Mouse (Mus musculus): Measurements from ENCODE around the gene Scn4a. TPM values are rescaled to one million over a fixed set of nuclear protein-coding genes. Genes with fewer than 3 reads are reported as not detected.
A peak's percentile ranks its signal among the peaks of the same experiment; 100 is the strongest.

The Scn4a gene
- polyA plus RNA-seq, 1 experiment from 2014 or later: 0.23 TPM

DNA sequence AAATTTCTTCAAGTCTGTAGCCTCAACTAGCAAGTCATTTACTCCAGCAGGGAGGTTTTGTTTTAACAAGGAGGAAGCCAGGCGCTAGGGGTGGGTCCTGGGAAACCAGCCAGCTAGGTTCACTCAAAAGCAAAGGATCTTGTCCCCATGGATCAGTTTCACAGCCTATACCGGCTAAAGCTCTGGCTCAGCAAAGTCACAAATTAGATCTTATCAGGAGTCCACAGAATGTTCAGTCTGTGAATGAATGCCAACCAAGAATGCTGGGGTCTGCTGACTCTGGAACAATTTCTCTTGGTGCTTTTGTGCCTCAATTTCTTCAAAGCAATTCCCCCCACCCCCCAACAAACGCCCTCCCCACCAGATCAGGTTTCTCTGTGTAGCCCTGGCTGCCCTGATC, 36.5 kb upstream of the Scn4a start:
- no peak overlapping the region for H3K4me3 ChIP-seq (ENCODE audit: low read depth, low read length)
- no peaks in the 10 kb centered on the region for H3K27me3 ChIP-seq (ENCODE audit: control insufficient read depth, insufficient read depth, low read length)
- DNase-seq (ENCODE audit: low spot score) (no peak), ATAC-seq (ENCODE audit: insufficient number of reproducible peaks, low FRiP score, low TSS enrichment, low read depth) (no peak)
- no peaks in the 10 kb centered on the region for H3K9me3 ChIP-seq (ENCODE audit: control insufficient read depth, low read length)
- H3K4me2 ChIP-seq (ENCODE audit: low read depth, severe bottlenecking): no peak overlapping the region
- no peak overlapping the region for H3K27ac ChIP-seq (replicated peaks; ENCODE audit: low read depth, low read length)
- H3K4me1 ChIP-seq (ENCODE audit: control insufficient read depth, insufficient read depth, low read length): no peaks in the 10 kb centered on the region
- WGBS: 33% methylated on average over 3 of the region's 3 CpGs
- H3K36me3 ChIP-seq (ENCODE audit: control insufficient read depth, insufficient read depth, low read length): no peaks in the 10 kb centered on the region
- no peak overlapping the region for H3K9ac ChIP-seq (ENCODE audit: low read length)

GRCm38 (mm10) chr11:106387791-106388216, 34.7 kb upstream of the Scn4a start, which contains the start of gene Icam2:
Gene Icam2 (minus strand): TSS chr11:106388075.
- H3K36me3 ChIP-seq (ENCODE audit: control insufficient read depth, insufficient read depth, low read length): no peaks in the 10 kb centered on the region
- H3K9me3 ChIP-seq (ENCODE audit: control insufficient read depth, low read length): no peaks in the 10 kb centered on the region
- ATAC-seq (ENCODE audit: insufficient number of reproducible peaks, low FRiP score, low TSS enrichment, low read depth) (no peak), DNase-seq (ENCODE audit: low spot score) (no peak)
- H3K27ac ChIP-seq (replicated peaks; ENCODE audit: low read depth, low read length): no peak within 1 kb of the TSS
- no peaks in the 10 kb centered on the region for H3K27me3 ChIP-seq (ENCODE audit: control insufficient read depth, insufficient read depth, low read length)
- no peak within 1 kb of the TSS for H3K4me2 ChIP-seq (ENCODE audit: low read depth, severe bottlenecking)
- no peak within 1 kb of the TSS for H3K4me3 ChIP-seq (ENCODE audit: low read depth, low read length)
- H3K9ac ChIP-seq (ENCODE audit: low read length): no peak within 1 kb of the TSS
- no peaks in the 10 kb centered on the region for H3K4me1 ChIP-seq (ENCODE audit: control insufficient read depth, insufficient read depth, low read length)
- WGBS: 81% methylated on average over 6 of the region's 6 CpGs

GRCm38 (mm10) chr11:106387020-106387419, 33.9 kb upstream of the Scn4a start:
- ATAC-seq (ENCODE audit: insufficient number of reproducible peaks, low FRiP score, low TSS enrichment, low read depth) (no peak), DNase-seq (ENCODE audit: low spot score) (no peak)
- Histone ChIP-seq H3K4me1 (ENCODE audit: control insufficient read depth, insufficient read depth, low read length) (no peaks in the 10 kb centered on the region), H3K36me3 (ENCODE audit: control insufficient read depth, insufficient read depth, low read length) (no peaks in the 10 kb centered on the region), H3K9ac (ENCODE audit: low read length) (no peak overlapping the region), H3K27ac (replicated peaks; ENCODE audit: low read depth, low read length) (no peak overlapping the region), H3K4me2 (ENCODE audit: low read depth, severe bottlenecking) (no peak overlapping the region), H3K27me3 (ENCODE audit: control insufficient read depth, insufficient read depth, low read length) (no peaks in the 10 kb centered on the region), H3K4me3 (ENCODE audit: low read depth, low read length) (no peak overlapping the region), H3K9me3 (ENCODE audit: control insufficient read depth, low read length) (no peaks in the 10 kb centered on the region)
- WGBS: 83% methylated on average over 6 of the region's 6 CpGs

GRCm38 (mm10) chr11:106386409-106386808, 33.3 kb upstream of the Scn4a start:
- Histone ChIP-seq H3K4me2 (ENCODE audit: low read depth, severe bottlenecking) (no peak overlapping the region), H3K4me1 (ENCODE audit: control insufficient read depth, insufficient read depth, low read length) (no peaks in the 10 kb centered on the region), H3K36me3 (ENCODE audit: control insufficient read depth, insufficient read depth, low read length) (no peaks in the 10 kb centered on the region), H3K9me3 (ENCODE audit: control insufficient read depth, low read length) (no peaks in the 10 kb centered on the region), H3K27me3 (ENCODE audit: control insufficient read depth, insufficient read depth, low read length) (no peaks in the 10 kb centered on the region), H3K27ac (replicated peaks; ENCODE audit: low read depth, low read length) (no peak overlapping the region), H3K4me3 (ENCODE audit: low read depth, low read length) (no peak overlapping the region), H3K9ac (ENCODE audit: low read length) (no peak overlapping the region)
- DNase-seq (ENCODE audit: low spot score): no peak
- ATAC-seq (ENCODE audit: insufficient number of reproducible peaks, low FRiP score, low TSS enrichment, low read depth): no peak
- WGBS: 88% methylated on average over 3 of the region's 3 CpGs

DNA sequence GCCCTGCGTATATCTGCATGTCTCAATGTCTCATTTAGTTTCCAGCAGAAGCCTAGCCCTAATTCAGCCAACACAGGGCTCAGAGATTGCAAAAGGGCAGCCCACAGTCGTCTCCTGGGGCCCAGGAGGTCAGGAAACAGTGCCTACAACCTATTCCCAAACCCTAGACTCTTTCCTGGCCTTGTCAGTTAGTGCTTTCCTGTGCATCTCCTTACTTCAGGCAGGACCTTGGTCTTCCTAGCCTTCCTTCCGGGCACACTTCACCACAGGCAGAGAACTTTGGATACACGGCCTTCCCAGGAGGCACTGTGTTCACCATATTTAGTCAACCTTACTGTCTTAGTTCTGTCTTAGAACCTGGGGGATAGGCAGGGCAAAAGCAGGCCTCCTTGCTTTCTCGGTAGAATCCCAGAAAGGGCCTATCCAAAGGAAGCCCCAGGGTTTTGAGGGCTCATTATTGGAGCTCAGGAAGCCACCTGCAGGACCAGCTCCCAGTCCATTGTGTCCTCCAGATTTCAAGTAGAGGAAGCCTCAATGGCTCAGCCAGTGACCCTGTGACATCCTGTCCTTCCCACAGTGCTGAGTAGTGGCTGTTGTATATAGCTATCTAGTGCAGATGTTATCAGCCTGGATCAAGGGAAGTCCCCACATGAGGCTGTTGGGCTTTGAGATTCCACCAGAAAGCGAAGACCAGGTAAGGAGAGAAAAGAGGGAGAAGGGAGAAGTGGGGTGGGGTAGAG, 30.1 kb upstream of the Scn4a start:
- H3K27ac ChIP-seq (replicated peaks; ENCODE audit: low read depth, low read length): no peak overlapping the region
- H3K4me2 ChIP-seq (ENCODE audit: low read depth, severe bottlenecking): 0 out of 2 replicates have a peak overlapping the region, but pooled peaks have one; percentile 4
- H3K9me3 ChIP-seq (ENCODE audit: control insufficient read depth, low read length): no peaks in the 10 kb centered on the region
- no peak for DNase-seq (ENCODE audit: low spot score)
- no peak overlapping the region for H3K4me3 ChIP-seq (ENCODE audit: low read depth, low read length)
- no peak overlapping the region for H3K9ac ChIP-seq (ENCODE audit: low read length)
- WGBS: 83% methylated on average over 6 of the region's 6 CpGs
- ATAC-seq (ENCODE audit: insufficient number of reproducible peaks, low FRiP score, low TSS enrichment, low read depth): no peak
- H3K4me1 ChIP-seq (ENCODE audit: control insufficient read depth, insufficient read depth, low read length): no peaks in the 10 kb centered on the region
- H3K36me3 ChIP-seq (ENCODE audit: control insufficient read depth, insufficient read depth, low read length): no peaks in the 10 kb centered on the region
- H3K27me3 ChIP-seq (ENCODE audit: control insufficient read depth, insufficient read depth, low read length): no peaks in the 10 kb centered on the region

- no peak overlapping the region for H3K9ac ChIP-seq (ENCODE audit: low read length)
- no peak overlapping the region for H3K4me3 ChIP-seq (ENCODE audit: low read depth, low read length)
- no peaks in the 10 kb centered on the region for H3K36me3 ChIP-seq (ENCODE audit: control insufficient read depth, insufficient read depth, low read length)
- no peaks in the 10 kb centered on the region for H3K27me3 ChIP-seq (ENCODE audit: control insufficient read depth, insufficient read depth, low read length)
- H3K4me1 ChIP-seq (ENCODE audit: control insufficient read depth, insufficient read depth, low read length): no peaks in the 10 kb centered on the region
- H3K27ac ChIP-seq (replicated peaks; ENCODE audit: low read depth, low read length): no peak overlapping the region
- 76% methylated on average over 5 of the region's 5 CpGs for WGBS
- no peak overlapping the region for H3K4me2 ChIP-seq (ENCODE audit: low read depth, severe bottlenecking)
- H3K9me3 ChIP-seq (ENCODE audit: control insufficient read depth, low read length): no peaks in the 10 kb centered on the region
- DNase-seq (ENCODE audit: low spot score) (no peak), ATAC-seq (ENCODE audit: insufficient number of reproducible peaks, low FRiP score, low TSS enrichment, low read depth) (no peak)
These were observed 29.3 kb upstream of the Scn4a start for GRCm38 (mm10) chr11:106382424-106382823.

DNA sequence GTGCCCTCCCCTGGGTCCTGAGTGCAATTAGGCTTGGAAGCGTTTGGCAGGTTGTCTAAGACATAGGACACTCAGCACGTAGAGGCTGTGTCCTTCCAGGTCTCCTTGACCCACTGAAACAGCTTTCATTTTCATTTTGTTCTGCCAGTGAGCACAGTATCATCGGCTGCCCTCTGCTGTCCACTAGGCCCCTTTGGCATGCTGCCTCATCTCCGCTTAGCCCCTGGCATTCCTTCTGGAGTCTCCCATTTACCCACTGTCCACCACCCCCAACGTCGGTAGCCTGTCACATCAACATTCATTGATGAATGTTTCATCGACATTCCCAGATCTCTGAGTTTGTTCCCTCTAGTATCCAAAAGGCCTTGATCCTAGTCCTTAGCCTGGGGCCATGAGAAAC, 28.8 kb upstream of the Scn4a start:
- Histone ChIP-seq H3K4me1 (ENCODE audit: control insufficient read depth, insufficient read depth, low read length) (no peaks in the 10 kb centered on the region), H3K4me3 (ENCODE audit: low read depth, low read length) (no peak overlapping the region), H3K27me3 (ENCODE audit: control insufficient read depth, insufficient read depth, low read length) (no peaks in the 10 kb centered on the region), H3K4me2 (ENCODE audit: low read depth, severe bottlenecking) (no peak overlapping the region), H3K9ac (ENCODE audit: low read length) (no peak overlapping the region), H3K36me3 (ENCODE audit: control insufficient read depth, insufficient read depth, low read length) (no peaks in the 10 kb centered on the region), H3K9me3 (ENCODE audit: control insufficient read depth, low read length) (no peaks in the 10 kb centered on the region), H3K27ac (replicated peaks; ENCODE audit: low read depth, low read length) (no peak overlapping the region)
- no peak for ATAC-seq (ENCODE audit: insufficient number of reproducible peaks, low FRiP score, low TSS enrichment, low read depth)
- 90% methylated on average over 7 of the region's 7 CpGs for WGBS
- no peak for DNase-seq (ENCODE audit: low spot score)

DNA sequence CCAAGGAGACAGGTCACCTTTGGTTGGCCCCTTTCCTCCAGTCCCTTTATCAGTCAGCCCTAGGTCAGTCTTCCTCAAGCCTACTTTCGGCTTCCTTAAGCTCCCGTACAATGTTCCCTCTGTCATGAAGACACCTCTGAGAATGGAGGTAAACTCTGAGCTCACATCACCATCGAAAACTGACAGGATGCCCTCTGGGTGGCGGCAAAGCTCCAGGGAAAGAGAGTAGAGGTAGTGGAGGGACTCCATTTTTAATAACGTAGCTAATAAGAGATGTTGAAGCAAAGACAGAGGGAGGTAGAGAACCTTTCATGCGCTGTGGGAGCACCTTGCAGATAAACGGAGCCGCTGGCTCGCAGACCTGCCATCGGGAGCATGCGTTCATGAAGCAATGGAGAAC, 27.9 kb upstream of the Scn4a start:
- ATAC-seq (ENCODE audit: insufficient number of reproducible peaks, low FRiP score, low TSS enrichment, low read depth) (no peak), DNase-seq (ENCODE audit: low spot score) (no peak)
- Histone ChIP-seq H3K27me3 (ENCODE audit: control insufficient read depth, insufficient read depth, low read length) (no peaks in the 10 kb centered on the region), H3K9ac (ENCODE audit: low read length) (no peak overlapping the region), H3K4me2 (ENCODE audit: low read depth, severe bottlenecking) (no peak overlapping the region), H3K27ac (replicated peaks; ENCODE audit: low read depth, low read length) (no peak overlapping the region), H3K36me3 (ENCODE audit: control insufficient read depth, insufficient read depth, low read length) (no peaks in the 10 kb centered on the region), H3K4me1 (ENCODE audit: control insufficient read depth, insufficient read depth, low read length) (no peaks in the 10 kb centered on the region), H3K4me3 (ENCODE audit: low read depth, low read length) (no peak overlapping the region), H3K9me3 (ENCODE audit: control insufficient read depth, low read length) (no peaks in the 10 kb centered on the region)
- WGBS: 79% methylated on average over 11 of the region's 11 CpGs

GRCm38 (mm10) chr11:106374979-106375378, 21.9 kb upstream of the Scn4a start:
- no peak overlapping the region for H3K9ac ChIP-seq (ENCODE audit: low read length)
- no peaks in the 10 kb centered on the region for H3K9me3 ChIP-seq (ENCODE audit: control insufficient read depth, low read length)
- no peak overlapping the region for H3K27ac ChIP-seq (replicated peaks; ENCODE audit: low read depth, low read length)
- DNase-seq (ENCODE audit: low spot score): no peak
- H3K4me3 ChIP-seq (ENCODE audit: low read depth, low read length): no peak overlapping the region
- H3K27me3 ChIP-seq (ENCODE audit: control insufficient read depth, insufficient read depth, low read length): no peaks in the 10 kb centered on the region
- H3K36me3 ChIP-seq (ENCODE audit: control insufficient read depth, insufficient read depth, low read length): no peaks in the 10 kb centered on the region
- 0 out of 2 replicates have a peak, but pooled peaks have one; percentile 13 for ATAC-seq (ENCODE audit: insufficient number of reproducible peaks, low FRiP score, low TSS enrichment, low read depth)
- WGBS: 82% methylated on average over 5 of the region's 5 CpGs
- H3K4me2 ChIP-seq (ENCODE audit: low read depth, severe bottlenecking): no peak overlapping the region
- peaks cover 10% of the 10 kb centered on the region for H3K4me1 ChIP-seq (ENCODE audit: control insufficient read depth, insufficient read depth, low read length)
